Mouse (Mus musculus): ENCODE measurements at regions not wholly inside any gene's neighbourhood (a gene's known extent, or its start where the extent isn't known, plus 50 kb on each side); places are given as distances from the start of the nearest gene placed in this dataset.

DNA sequence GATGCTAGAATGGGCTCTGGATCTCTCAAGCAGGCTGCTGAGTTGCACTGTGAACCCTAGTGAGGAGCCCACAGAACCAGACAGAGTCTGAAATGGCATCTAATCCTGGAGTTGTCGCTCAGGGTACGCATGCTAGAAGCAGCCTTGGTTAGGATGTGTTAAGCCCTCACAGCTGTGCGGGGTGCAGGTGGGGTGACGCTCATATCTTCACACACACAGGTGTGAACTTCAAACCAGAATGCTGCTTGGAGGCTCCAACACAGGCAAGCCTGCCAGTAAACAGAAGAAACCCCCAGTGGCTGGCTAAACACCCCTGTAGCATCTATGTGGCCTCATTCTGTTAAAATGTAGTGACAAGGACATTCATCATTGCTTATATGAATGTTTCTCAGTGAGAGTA is 193.3 kb downstream of the Wdr11 start:
- Histone ChIP-seq H3K9me3 (ENCODE audit: low read length) (no peaks in the 10 kb centered on the region), H3K4me2 (replicated peaks; ENCODE audit: low read depth, low read length) (no peak overlapping the region), H3K27me3 (ENCODE audit: insufficient read depth, low read length) (no peaks in the 10 kb centered on the region), H3K4me1 (ENCODE audit: insufficient read depth, low read length) (0 out of 2 replicates have a peak, but pooled peaks cover 4% of the 10 kb centered on the region), H3K36me3 (ENCODE audit: insufficient read depth, low read length) (no peaks in the 10 kb centered on the region), H3K27ac (ENCODE audit: low read length) (no peak overlapping the region), H3K4me3 (ENCODE audit: low read length) (no peak overlapping the region), H3K9ac (replicated peaks; ENCODE audit: low read length) (no peak overlapping the region)
- 91% methylated on average over 4 of the region's 4 CpGs for WGBS
- ATAC-seq (ENCODE audit: low FRiP score, low TSS enrichment), result no peak

DNA sequence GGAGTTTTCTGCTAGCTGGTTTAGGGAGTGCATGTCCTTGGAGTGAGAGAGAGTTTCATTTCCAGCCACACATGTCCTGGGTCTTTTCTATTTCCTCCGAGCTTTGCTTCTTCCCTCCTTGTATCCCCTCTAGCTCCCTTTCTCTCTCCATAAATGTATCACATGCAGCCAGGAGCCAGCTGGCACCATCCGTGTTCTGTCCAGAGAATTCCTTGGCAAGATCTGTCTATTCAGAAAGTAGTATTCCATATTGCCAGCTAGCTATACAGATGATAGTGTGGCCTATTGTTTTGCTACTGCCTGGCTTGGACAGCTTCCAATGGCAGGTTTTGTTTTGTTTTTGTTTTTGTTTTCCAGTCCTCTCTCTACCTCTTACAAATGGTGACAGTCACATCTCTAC is 195.3 kb downstream of the Wdr11 start:
- no peak overlapping the region for H3K4me2 ChIP-seq (replicated peaks; ENCODE audit: low read depth, low read length)
- no peak for ATAC-seq (ENCODE audit: low FRiP score, low TSS enrichment)
- WGBS, result 75% methylated on average over 2 of the region's 2 CpGs
- H3K27ac ChIP-seq (ENCODE audit: low read length), result no peak overlapping the region
- no peak overlapping the region for H3K4me3 ChIP-seq (ENCODE audit: low read length)
- 0 out of 2 replicates have a peak, but pooled peaks cover 10% of the 10 kb centered on the region for H3K4me1 ChIP-seq (ENCODE audit: insufficient read depth, low read length)
- H3K27me3 ChIP-seq (ENCODE audit: insufficient read depth, low read length), result no peaks in the 10 kb centered on the region
- H3K36me3 ChIP-seq (ENCODE audit: insufficient read depth, low read length), result no peaks in the 10 kb centered on the region
- no peaks in the 10 kb centered on the region for H3K9me3 ChIP-seq (ENCODE audit: low read length)
- H3K9ac ChIP-seq (replicated peaks; ENCODE audit: low read length), result no peak overlapping the region

DNA sequence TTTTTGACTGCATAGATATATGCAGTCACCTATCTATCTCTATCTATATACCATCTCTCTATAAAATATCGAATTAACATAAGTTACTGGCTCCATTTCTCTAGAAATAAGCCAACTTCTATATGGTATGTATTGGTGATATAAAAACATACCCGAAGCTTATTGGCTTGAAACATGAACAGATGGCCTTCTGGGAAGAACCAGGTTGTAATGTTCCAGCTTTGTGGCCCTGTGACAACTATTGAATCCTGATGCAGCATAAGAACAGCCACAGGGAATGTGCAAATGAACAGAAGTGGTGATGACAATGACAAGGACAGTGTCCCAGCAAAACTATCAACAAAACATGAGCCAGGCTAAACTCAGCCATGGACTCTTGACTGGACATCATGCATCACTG is 196.1 kb downstream of the Wdr11 start:
- H3K27me3 ChIP-seq (ENCODE audit: insufficient read depth, low read length), result no peaks in the 10 kb centered on the region
- H3K4me1 ChIP-seq (ENCODE audit: insufficient read depth, low read length), result 0 out of 2 replicates have a peak, but pooled peaks cover 10% of the 10 kb centered on the region
- no peak overlapping the region for H3K9ac ChIP-seq (replicated peaks; ENCODE audit: low read length)
- ATAC-seq (ENCODE audit: low FRiP score, low TSS enrichment), result no peak
- 92% methylated on average over 2 of the region's 2 CpGs for WGBS
- H3K9me3 ChIP-seq (ENCODE audit: low read length), result no peaks in the 10 kb centered on the region
- no peaks in the 10 kb centered on the region for H3K36me3 ChIP-seq (ENCODE audit: insufficient read depth, low read length)
- H3K4me2 ChIP-seq (replicated peaks; ENCODE audit: low read depth, low read length), result no peak overlapping the region
- H3K4me3 ChIP-seq (ENCODE audit: low read length), result no peak overlapping the region
- no peak overlapping the region for H3K27ac ChIP-seq (ENCODE audit: low read length)

GRCm38 (mm10) chr7:129789461-129789860 is 197.8 kb downstream of the Wdr11 start:
- no peak overlapping the region for H3K9ac ChIP-seq (replicated peaks; ENCODE audit: low read length)
- H3K9me3 ChIP-seq (ENCODE audit: low read length), result no peaks in the 10 kb centered on the region
- ATAC-seq (ENCODE audit: low FRiP score, low TSS enrichment), result no peak
- no peaks in the 10 kb centered on the region for H3K36me3 ChIP-seq (ENCODE audit: insufficient read depth, low read length)
- H3K27me3 ChIP-seq (ENCODE audit: insufficient read depth, low read length), result no peaks in the 10 kb centered on the region
- 36% methylated on average over 6 of the region's 6 CpGs for WGBS
- H3K27ac ChIP-seq (ENCODE audit: low read length), result no peak overlapping the region
- no peak overlapping the region for H3K4me3 ChIP-seq (ENCODE audit: low read length)
- 0 out of 2 replicates have a peak, but pooled peaks cover 10% of the 10 kb centered on the region for H3K4me1 ChIP-seq (ENCODE audit: insufficient read depth, low read length)
- no peak overlapping the region for H3K4me2 ChIP-seq (replicated peaks; ENCODE audit: low read depth, low read length)

GRCm38 (mm10) chr7:129790590-129791449 is 199.2 kb downstream of the Wdr11 start:
- Histone ChIP-seq H3K9me3 (ENCODE audit: low read length) (no peaks in the 10 kb centered on the region), H3K36me3 (ENCODE audit: insufficient read depth, low read length) (no peaks in the 10 kb centered on the region), H3K4me3 (ENCODE audit: low read length) (no peak overlapping the region), H3K27me3 (ENCODE audit: insufficient read depth, low read length) (no peaks in the 10 kb centered on the region), H3K9ac (replicated peaks; ENCODE audit: low read length) (no peak overlapping the region), H3K27ac (ENCODE audit: low read length) (no peak overlapping the region; the same call in 1 of the 2 replicates), H3K4me2 (replicated peaks; ENCODE audit: low read depth, low read length) (no peak overlapping the region), H3K4me1 (ENCODE audit: insufficient read depth, low read length) (0 out of 2 replicates have a peak, but pooled peaks cover 10% of the 10 kb centered on the region)
- 73% methylated on average over 6 of the region's 6 CpGs for WGBS
- ATAC-seq (ENCODE audit: low FRiP score, low TSS enrichment), result no peak

DNA sequence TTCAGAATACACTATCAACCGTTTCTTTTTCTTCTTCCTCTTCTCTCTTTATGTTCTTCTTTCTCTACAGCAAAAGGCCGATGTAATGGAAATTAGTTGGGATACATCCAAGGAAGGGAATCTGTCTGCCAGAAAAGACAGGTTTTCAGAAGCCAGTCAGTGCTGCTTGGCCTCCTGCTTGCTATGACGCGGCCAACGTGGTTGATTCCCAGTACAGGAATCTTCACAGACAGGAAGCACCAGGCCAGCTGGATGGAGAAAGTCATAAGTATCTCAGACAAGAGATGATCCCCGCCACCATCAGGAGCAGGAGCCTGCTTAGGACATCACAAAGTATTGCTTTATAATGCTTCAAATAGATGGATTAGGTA is 199.8 kb downstream of the Wdr11 start:
- Histone ChIP-seq H3K4me1 (ENCODE audit: insufficient read depth, low read length) (0 out of 2 replicates have a peak, but pooled peaks cover 10% of the 10 kb centered on the region), H3K27me3 (ENCODE audit: insufficient read depth, low read length) (no peaks in the 10 kb centered on the region), H3K9me3 (ENCODE audit: low read length) (no peaks in the 10 kb centered on the region), H3K36me3 (ENCODE audit: insufficient read depth, low read length) (no peaks in the 10 kb centered on the region), H3K4me2 (replicated peaks; ENCODE audit: low read depth, low read length) (no peak overlapping the region), H3K4me3 (ENCODE audit: low read length) (no peak overlapping the region), H3K9ac (replicated peaks; ENCODE audit: low read length) (no peak overlapping the region), H3K27ac (ENCODE audit: low read length) (no peak overlapping the region)
- 83% methylated on average over 6 of the region's 6 CpGs for WGBS
- ATAC-seq (ENCODE audit: low FRiP score, low TSS enrichment), result no peak

- Histone ChIP-seq H3K36me3 (ENCODE audit: insufficient read depth, low read length) (no peaks in the 10 kb centered on the region), H3K27ac (ENCODE audit: low read length) (no peak overlapping the region), H3K9ac (replicated peaks; ENCODE audit: low read length) (no peak overlapping the region), H3K4me2 (replicated peaks; ENCODE audit: low read depth, low read length) (no peak overlapping the region), H3K9me3 (ENCODE audit: low read length) (no peaks in the 10 kb centered on the region), H3K27me3 (ENCODE audit: insufficient read depth, low read length) (no peaks in the 10 kb centered on the region), H3K4me1 (ENCODE audit: insufficient read depth, low read length) (0 out of 2 replicates have a peak, but pooled peaks cover 10% of the 10 kb centered on the region), H3K4me3 (ENCODE audit: low read length) (no peak overlapping the region)
- 84% methylated on average over 2 of the region's 2 CpGs for WGBS
- ATAC-seq (ENCODE audit: low FRiP score, low TSS enrichment), result no peak
Measured at GRCm38 (mm10) chr7:129793733-129794132, 202.1 kb downstream of the Wdr11 start.

GRCm38 (mm10) chr7:129794276-129794675 is 202.6 kb downstream of the Wdr11 start:
- Histone ChIP-seq H3K27ac (ENCODE audit: low read length) (no peak overlapping the region), H3K27me3 (ENCODE audit: insufficient read depth, low read length) (no peaks in the 10 kb centered on the region), H3K9me3 (ENCODE audit: low read length) (no peaks in the 10 kb centered on the region), H3K4me2 (replicated peaks; ENCODE audit: low read depth, low read length) (no peak overlapping the region), H3K9ac (replicated peaks; ENCODE audit: low read length) (no peak overlapping the region), H3K4me3 (ENCODE audit: low read length) (no peak overlapping the region), H3K36me3 (ENCODE audit: insufficient read depth, low read length) (no peaks in the 10 kb centered on the region), H3K4me1 (ENCODE audit: insufficient read depth, low read length) (0 out of 2 replicates have a peak, but pooled peaks cover 10% of the 10 kb centered on the region)
- ATAC-seq (ENCODE audit: low FRiP score, low TSS enrichment), result no peak
- WGBS, result 53% methylated on average over 5 of the region's 5 CpGs

DNA sequence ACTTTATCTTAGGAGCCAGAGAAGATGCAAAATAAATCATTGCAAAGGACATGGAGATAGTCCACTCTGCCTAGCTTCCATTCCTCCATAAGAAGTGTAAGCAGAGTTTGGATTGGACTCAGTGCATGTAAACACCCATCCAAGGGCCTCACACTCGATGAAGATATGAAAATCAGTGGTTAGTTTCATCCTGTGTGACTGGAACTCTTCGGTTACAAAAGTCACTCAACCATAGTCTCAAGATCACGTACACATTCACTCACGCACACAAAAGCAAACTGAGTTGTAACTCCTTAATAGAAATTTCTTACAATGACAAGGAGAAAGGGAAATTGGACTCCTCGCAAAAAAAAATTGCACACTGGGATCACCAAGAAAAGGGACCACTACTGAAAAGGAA is 206.9 kb downstream of the Wdr11 start:
- Histone ChIP-seq H3K4me3 (ENCODE audit: low read length) (no peak overlapping the region), H3K9me3 (ENCODE audit: low read length) (no peaks in the 10 kb centered on the region), H3K27me3 (ENCODE audit: insufficient read depth, low read length) (no peaks in the 10 kb centered on the region), H3K27ac (ENCODE audit: low read length) (no peak overlapping the region), H3K36me3 (ENCODE audit: insufficient read depth, low read length) (no peaks in the 10 kb centered on the region), H3K4me1 (ENCODE audit: insufficient read depth, low read length) (peaks cover 32% of the 10 kb centered on the region), H3K9ac (replicated peaks; ENCODE audit: low read length) (no peak overlapping the region), H3K4me2 (replicated peaks; ENCODE audit: low read depth, low read length) (no peak overlapping the region)
- ATAC-seq (ENCODE audit: low FRiP score, low TSS enrichment), result no peak
- WGBS, result 64% methylated on average over 5 of the region's 5 CpGs

GRCm38 (mm10) chr7:129800461-129800867 is 208.8 kb downstream of the Wdr11 start:
- Histone ChIP-seq H3K9ac (replicated peaks; ENCODE audit: low read length) (no peak overlapping the region), H3K27me3 (ENCODE audit: insufficient read depth, low read length) (no peaks in the 10 kb centered on the region), H3K4me3 (ENCODE audit: low read length) (no peak overlapping the region), H3K4me2 (replicated peaks; ENCODE audit: low read depth, low read length) (no peak overlapping the region), H3K36me3 (ENCODE audit: insufficient read depth, low read length) (no peaks in the 10 kb centered on the region), H3K27ac (ENCODE audit: low read length) (peak overlapping the region; percentile 67), H3K4me1 (ENCODE audit: insufficient read depth, low read length) (peaks cover 39% of the 10 kb centered on the region), H3K9me3 (ENCODE audit: low read length) (no peaks in the 10 kb centered on the region)
- ATAC-seq (ENCODE audit: low FRiP score, low TSS enrichment), result peak; percentile 59; the same call in 1 of the 2 replicates
- WGBS, result 28% methylated on average over 6 of the region's 6 CpGs

All from kidney, embryonic 16.5 days (tissue).